Mouse (Mus musculus) left cerebral cortex, adult 2 months (tissue): ENCODE results near the gene Syde2. TPM values are rescaled to one million over a fixed set of nuclear protein-coding genes. Genes with fewer than 3 reads are reported as not detected.

Experiments used
- DNase-seq, 2 experiments: peaks; one replicate each; pipeline ENCODE4 v3.0.0; 2021 to 2022; ENCODE audit warnings: low spot score in 2 of 2, mixed read lengths in 1 of 2; ENCODE audit errors: extremely low spot score in 1 of 2
- H3K27ac ChIP-seq: fragments of 200-600 bp; 2 replicates; pipeline ENCODE4 v1.8.1; 2022
- H3K4me3 ChIP-seq: fragments of 200-600 bp; 2 replicates; pipeline ENCODE4 v1.8.1; 2022
- CTCF ChIP-seq: fragments of 200-600 bp; IDR thresholded peaks from 2 replicates; pipeline ENCODE4 v1.8.1; 2022; ENCODE audit warnings: antibody characterized with exemption, mild to moderate bottlenecking, moderate library complexity
- intact Hi-C: fragments of 180-260 bp; cut with DNase I; formaldehyde crosslinking; loops from one replicate; pipeline ENCODE4 v1.15.1; 2025
- total RNA-seq, 2 experiments: library from RNA; stranded (reverse); gene quantifications; 2 replicates each; pipeline ENCODE4 v1.2.3; 2021

Syde2 gene
- total RNA-seq, 2 experiments from 2014 or later: 2.8 to 3.4 TPM

DNA sequence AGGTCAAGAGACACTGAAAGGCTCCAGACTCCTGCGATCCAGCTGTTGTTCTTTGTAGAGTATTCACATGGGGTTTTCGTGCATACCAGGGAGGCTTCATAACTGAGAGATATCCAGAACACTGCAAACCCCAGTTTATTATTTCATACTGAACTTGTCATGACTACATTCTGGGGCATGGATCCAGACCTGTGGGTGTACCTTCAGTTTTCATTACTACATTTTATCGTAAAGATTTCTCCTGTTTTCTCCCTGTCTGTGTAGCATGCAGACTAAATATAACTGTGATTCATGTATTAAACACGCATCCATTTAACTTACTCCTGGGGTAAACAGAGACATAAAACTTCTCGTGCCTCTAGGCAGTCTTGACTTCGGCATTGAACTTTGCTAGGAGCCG is 12.7 kb upstream of the Syde2 start:
- no peak for DNase-seq
- intact Hi-C loops: no loop called here
- no peak overlapping the region for H3K4me3 ChIP-seq
- no peak for TF ChIP-seq CTCF
- H3K27ac ChIP-seq: no peak overlapping the region

DNA sequence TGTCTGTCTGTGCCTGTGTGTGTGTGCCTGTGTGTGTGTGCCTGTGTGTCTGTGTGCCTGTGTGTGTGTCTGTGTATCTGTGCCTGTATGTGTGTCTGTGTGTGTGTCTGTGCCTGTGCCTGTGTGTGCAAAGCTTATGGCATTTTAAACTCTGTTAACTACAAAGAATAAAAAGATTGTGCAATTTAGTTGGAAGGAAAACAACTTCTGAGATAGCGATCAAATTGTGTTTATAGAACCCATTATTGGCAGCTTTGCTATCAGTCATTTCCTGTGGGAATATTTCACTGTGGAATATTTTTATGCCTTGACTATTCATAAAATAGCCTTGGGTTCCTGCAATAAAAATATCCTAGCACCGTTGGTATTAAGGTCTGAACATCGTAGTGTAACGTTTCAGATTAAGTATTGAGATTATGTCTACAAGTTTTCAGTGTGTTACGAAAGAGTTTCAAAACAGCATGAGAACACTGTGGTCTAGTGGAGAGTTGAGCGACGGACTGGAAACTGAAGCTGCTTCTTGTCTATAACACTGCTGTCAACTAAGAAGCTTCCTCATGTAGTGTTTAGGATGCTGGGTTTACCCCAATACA is 2.2 kb upstream of the Syde2 start:
- intact Hi-C loops: no loop called here
- no peak overlapping the region for H3K27ac ChIP-seq
- no peak for TF ChIP-seq CTCF
- no peak overlapping the region for H3K4me3 ChIP-seq
- no peak for DNase-seq

DNA sequence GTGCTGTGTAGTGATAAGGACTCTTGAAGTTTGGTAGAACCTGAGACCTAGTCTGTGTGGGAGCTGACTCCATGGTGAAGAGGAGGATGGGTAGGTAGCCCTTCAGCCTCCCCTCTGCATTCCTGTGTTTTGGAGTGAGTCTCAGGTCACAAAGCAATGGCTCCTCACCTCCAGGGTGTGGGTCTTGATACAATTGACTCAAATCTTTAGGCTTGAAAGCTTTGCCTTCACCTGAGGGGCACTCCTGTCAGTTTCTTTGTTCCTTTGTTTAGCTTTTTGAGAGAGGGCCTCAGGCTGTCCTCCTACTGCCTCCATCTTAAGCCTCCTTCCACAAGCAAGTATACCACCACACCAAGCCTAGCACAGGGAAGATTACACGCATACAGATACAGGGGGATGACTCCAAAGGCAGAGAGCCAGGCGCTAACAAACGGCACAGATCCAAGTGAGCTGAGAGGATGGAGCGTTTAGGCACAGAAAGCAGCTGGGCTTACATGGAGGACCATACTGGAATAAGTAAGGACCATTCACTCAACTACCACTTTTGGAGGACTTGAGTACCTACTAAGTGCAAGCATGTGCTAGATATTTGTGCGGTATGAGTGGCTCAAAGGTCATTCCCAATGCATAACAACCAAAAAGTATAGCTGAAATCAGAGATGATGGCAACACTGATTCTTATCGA is 1.2 kb upstream of the Syde2 start:
- intact Hi-C loops: no loop called here
- no peak overlapping the region for H3K4me3 ChIP-seq
- no peak overlapping the region for H3K27ac ChIP-seq
- TF ChIP-seq CTCF: no peak
- no peak for DNase-seq

DNA sequence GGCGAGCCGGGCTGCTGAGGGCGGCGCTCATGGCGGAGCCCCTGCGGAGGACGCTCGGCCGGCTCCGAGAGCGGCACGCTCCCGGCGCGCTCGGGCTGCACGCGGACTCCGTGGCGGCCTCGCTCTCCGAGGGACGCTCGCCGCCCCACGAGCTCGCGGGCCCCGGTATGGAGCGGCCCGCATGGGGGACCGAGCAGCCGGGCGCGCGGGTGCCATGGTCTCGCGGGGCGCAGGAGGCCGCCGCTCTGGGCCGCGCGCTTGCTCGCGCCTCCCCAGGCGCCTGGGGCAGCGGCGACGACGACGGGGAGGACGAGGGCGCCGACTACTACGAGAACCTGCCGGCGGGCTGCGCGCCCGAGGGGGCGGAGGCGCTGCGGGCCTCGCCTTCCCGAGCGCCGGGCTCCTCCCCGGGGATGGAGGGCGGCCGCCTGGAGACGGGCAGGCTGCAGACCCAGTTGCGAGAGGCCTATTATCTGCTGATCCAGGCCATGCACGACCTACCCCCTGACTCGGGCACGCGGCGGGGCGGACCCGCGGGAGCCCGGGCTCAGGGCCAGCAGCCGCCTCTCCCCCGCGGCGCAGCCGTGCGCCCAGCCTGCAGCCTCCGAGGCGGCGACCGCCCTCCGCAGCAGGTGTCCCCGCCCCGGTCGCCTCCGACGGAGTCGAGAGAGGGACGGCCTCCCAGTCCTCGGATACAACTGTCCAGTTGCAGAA is 457 bp downstream of the Syde2 start:
- peak; percentile 62 for DNase-seq
- no peak for TF ChIP-seq CTCF
- Histone ChIP-seq H3K4me3 (peak overlapping the region; percentile 55), H3K27ac (no peak overlapping the region)
- intact Hi-C loops: no loop called here

DNA sequence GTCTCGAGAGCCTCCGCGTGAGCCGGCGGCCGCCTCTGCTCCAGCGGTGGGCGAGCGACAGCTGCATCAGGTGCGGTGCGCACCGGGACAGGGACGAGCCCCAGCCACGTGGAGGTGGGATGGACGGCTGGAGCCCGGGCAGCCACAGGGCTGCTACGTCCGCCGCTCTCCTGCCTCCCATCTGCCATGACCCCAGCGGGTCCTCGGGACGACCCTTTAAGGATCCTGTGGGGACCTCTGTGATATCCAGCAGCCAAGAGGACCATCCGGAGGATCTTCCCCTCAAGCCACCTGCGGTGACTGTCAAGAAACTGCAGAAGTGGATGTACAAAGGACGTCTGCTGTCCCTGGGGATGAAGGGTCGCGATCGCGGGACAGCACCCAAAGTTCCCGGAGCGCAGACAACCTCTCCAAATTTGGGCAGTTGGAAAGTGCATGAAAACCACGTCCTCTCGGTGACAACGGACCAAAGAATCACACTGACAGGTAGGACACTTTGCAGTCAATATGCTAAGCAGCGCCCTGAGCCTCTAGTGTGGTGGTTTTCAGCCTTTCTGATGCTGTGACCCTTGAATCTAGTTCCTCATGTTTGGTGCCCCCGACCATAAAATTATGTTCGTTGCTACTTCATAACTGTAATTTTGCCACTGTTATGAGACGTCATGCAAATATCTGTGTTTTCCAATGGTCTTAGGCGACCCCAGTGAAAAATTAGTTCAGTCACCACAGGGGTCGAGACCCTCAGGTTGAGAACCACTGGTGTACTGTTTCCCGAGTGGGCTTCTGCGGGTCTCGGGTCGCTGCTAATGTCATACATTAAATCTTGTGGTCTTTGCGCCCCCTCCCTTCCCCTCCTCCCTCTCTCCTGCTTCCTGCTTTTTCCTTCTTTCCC is 1.3 kb downstream of the Syde2 start:
- no peak overlapping the region for H3K27ac ChIP-seq
- DNase-seq: no peak
- intact Hi-C loops: no loop called here
- H3K4me3 ChIP-seq: peak overlapping the region; percentile 55
- TF ChIP-seq CTCF: no peak

DNA sequence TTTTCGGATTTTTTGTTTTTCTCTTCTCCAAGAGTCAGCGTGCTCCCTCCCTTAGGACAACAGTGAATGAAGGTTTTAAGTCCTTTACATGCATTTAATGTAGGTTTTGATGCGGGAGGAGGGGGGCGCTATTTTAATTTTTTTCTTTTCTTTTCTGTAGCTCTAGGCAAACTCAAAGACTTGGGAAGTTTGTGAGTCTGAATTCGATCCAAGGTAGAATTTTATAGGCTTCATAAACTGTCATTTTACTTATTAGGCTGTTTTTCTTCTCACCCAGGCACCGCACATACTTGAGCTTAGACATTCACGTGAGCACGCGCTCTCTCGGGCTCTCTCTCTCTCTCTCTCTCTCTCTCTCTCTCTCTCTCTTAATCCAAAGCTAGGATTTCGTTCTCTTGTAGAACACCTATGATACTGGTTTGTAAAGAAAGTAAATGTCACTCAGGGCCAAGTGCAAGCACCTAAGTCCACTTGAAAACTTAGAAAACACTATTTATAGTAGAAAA is 2.0 kb downstream of the Syde2 start:
- Histone ChIP-seq H3K4me3 (no peak overlapping the region; the same call in 1 of the 2 replicates), H3K27ac (no peak overlapping the region)
- peak; percentile 32 for TF ChIP-seq CTCF
- DNase-seq: no peak
- intact Hi-C loops: no loop called here

DNA sequence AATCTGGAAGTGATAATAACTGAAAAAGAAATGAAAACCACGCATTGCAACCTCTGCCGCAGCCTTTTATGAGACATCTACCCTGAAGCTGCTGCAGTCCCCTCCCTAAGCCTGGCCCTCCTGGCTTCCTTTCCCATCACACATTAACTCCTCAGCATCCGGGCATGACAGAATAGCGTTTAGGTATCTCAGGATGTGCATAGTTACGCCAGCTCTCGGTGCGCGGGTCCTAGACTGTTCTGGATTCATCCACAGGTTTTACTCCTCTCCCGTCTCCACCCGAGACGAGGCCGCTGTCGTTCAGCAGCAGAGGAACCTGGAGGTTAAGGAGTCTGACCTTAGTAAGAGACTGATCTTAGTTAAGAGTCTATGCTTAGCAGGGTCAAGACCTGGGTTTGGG is 3.5 kb downstream of the Syde2 start:
- intact Hi-C loops: no loop called here
- no peak overlapping the region for H3K4me3 ChIP-seq

DNA sequence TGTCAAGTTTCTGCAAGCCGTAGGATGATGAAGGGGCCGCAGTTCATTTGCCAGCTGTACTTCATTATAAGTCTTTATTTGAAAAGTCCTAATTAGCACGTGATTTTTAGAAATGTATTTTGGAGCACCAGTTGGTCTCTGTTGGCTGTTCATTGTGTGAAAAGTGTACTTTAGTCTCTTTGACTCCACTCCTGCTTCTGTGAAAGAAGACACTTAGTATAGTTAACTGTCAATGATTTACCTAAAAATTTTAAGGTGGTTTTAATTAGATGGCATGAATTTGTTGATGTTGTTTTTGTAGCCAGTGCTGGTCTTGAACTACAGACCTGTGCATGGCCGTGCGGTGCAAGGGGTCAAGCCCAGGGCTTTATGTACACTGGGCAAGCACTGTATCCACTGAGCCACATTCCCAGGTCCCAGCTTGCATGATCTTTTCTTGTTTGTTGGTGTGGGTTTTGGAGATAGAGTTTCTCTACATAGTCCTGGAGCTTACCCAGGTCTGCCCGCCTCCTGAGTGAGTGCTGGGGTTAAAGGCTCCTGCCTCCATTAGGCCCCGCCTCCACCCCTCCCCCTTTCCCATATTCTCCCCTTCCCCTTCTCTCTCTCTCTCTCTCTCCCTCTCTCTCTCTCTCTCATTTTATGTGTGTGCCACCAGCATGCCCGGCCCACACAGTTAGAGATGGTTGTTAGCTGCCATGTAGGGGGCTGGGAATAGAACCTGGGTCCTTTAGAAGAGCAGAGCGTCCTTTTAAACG is 4.5 kb downstream of the Syde2 start:
- H3K4me3 ChIP-seq: no peak overlapping the region
- no peak for TF ChIP-seq CTCF
- DNase-seq: no peak
- no peak overlapping the region for H3K27ac ChIP-seq
- intact Hi-C loops: no loop called here

More for the DNA sequence above, 3.5 kb downstream of the Syde2 start:
- DNase-seq: no peak
- TF ChIP-seq CTCF: no peak
- no peak overlapping the region for H3K27ac ChIP-seq

DNA sequence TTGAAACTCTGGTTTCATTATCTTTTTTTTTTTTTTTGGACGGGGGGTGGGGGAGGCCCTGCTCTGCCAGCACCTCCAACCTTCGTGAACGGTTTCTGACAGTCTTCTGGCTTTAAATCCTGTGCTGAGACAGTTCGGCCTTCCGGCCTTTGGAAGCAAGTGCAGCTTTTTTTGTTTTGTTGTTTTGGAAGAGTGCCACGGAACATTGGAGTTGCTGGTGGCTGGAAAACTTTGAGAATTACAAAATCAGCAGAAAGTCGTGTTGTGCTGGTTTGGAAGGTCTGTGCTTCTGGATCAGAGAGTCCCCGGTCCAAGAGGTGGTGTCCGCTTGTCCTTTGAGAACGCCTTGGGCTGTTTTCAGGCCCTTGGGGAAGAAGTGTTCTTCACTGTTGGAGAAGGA is 5.1 kb downstream of the Syde2 start:
- DNase-seq: no peak
- Histone ChIP-seq H3K27ac (no peak overlapping the region), H3K4me3 (no peak overlapping the region)
- TF ChIP-seq CTCF: no peak
- intact Hi-C loops: no loop called here

DNA sequence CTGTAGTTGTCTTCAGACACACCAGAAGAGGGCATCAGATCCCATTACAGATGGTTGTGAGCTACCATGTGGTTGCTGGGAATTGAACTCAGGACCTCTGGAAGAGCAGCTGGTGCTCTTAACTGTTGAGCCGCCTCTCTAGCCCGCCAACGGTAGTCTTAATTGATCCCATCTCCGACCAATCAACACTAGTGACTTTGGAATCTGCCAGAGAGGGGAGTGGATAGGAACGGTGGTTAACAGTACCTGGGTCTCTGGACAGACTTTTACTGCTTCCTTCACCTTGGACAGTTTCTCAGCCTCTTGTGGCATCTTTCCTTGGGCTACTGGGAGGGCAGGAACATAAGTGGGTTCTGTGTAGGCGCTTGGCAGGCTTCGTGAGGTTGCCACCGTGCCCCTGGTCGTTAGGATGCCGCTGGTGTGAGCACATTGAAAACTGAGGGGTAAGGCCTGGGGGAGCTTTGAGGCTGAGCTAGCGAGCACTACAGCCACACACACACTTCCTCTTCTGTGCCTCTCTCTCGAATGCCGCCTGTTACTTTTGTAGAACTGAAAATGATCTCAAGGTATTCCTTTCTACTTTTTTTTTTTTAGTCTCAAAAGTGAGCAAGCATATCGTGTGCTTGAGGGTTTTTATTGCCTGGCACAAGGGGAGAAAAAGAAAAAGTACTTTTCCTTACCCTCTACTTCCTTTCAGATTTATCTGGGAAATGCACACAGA is 6.0 kb downstream of the Syde2 start:
- DNase-seq: no peak
- no peak overlapping the region for H3K27ac ChIP-seq
- no peak overlapping the region for H3K4me3 ChIP-seq
- intact Hi-C loops: no loop called here
- no peak for TF ChIP-seq CTCF
